Mouse (Mus musculus) B cell, adult 67 days (primary cell): ENCODE measurements around the gene Ankrd13a. TPM values are rescaled to one million over a fixed set of nuclear protein-coding genes. Genes with fewer than 3 reads are reported as not detected.

ENCODE experiments used
- total RNA-seq, 2 experiments: library from RNA; stranded (reverse); gene quantifications; 4 replicates each; pipeline ENCODE4 v1.2.4; 2023

The Ankrd13a gene
- 100 to 1,000 TPM; 188 to 200 TPM for total RNA-seq

GRCm38 (mm10) chr5:114774403-114775051 lies at the start of gene Ankrd13a:
TSS of gene Ankrd13a (plus strand) at chr5:114774677.

GRCm38 (mm10) chr5:114775056-114775979 lies 841 bp downstream of the Ankrd13a start, which contains the start of gene Git2:
TSS of gene Git2 (minus strand) at chr5:114775517.

GRCm38 (mm10) chr5:114822796-114823688 lies 48.6 kb downstream of the Ankrd13a start, which contains the start of gene 1500011B03Rik:
TSS of gene 1500011B03Rik (minus strand) at chr5:114823468.

GRCm38 (mm10) chr5:114853364-114853763 lies 78.9 kb downstream of the Ankrd13a start, which contains the start of gene 4930519G04Rik:
TSS of gene 4930519G04Rik (plus strand) at chr5:114853664.

Other genes with a start within 250 kb of the Ankrd13a start
- 1 to 10 TPM; 8.9 to 9.2 TPM for gene Fam222a, start 206.7 kb upstream of the Ankrd13a start, total RNA-seq
- under 1 TPM in 1 of 2 experiments, not detected in 1; 0.29 TPM for gene Trpv4, start 116.3 kb upstream of the Ankrd13a start, total RNA-seq
- gene Gltp, start 83.7 kb upstream of the Ankrd13a start, total RNA-seq, result 10 to 100 TPM; 56.9 to 58.5 TPM
- gene Tchp, start 66.9 kb upstream of the Ankrd13a start, total RNA-seq, result 10 to 100 TPM; 23.1 to 24.2 TPM
- gene Git2, start 840 bp downstream of the Ankrd13a start, total RNA-seq, result 100 to 1,000 TPM; 192 to 217 TPM
- gene 1500011B03Rik, start 48.8 kb downstream of the Ankrd13a start, total RNA-seq, result 10 to 100 TPM; 46.4 to 51.5 TPM
- gene 4930519G04Rik, start 79.0 kb downstream of the Ankrd13a start, total RNA-seq, result under 1 TPM in 1 of 2 experiments, not detected in 1; 0.26 TPM
- gene Gm9936, start 84.0 kb downstream of the Ankrd13a start, total RNA-seq, result not detected
- gene Oasl2, start 122.3 kb downstream of the Ankrd13a start, total RNA-seq, result 10 to 100 TPM in 1 of 2 experiments, 1 to 10 TPM in 1; 6.5 to 11.0 TPM
- 10 to 100 TPM; 17.6 to 26.5 TPM for gene Oasl1, start 148.6 kb downstream of the Ankrd13a start, total RNA-seq
- 10 to 100 TPM; 36.0 to 48.3 TPM for gene 2210016L21Rik, start 167.5 kb downstream of the Ankrd13a start, total RNA-seq
- gene Hnf1a, start 196.4 kb downstream of the Ankrd13a start, total RNA-seq, result not detected
- gene Sppl3, start 236.5 kb downstream of the Ankrd13a start, total RNA-seq, result 10 to 100 TPM; 52.6 to 56.1 TPM